Mouse (Mus musculus): Measurements from ENCODE around the gene Vmn1r208.
"Not testable (repeated sequence)": the region's sequence is repeated elsewhere in the genome, so short reads cannot be mapped to it uniquely, and the experiment has no call there.

GRCm38 (mm10) chr13:22729529-22729928, 47.7 kb downstream of the Vmn1r208 start, which contains the start of gene Vmn1r207-ps:
- not testable (repeated sequence) for TF ChIP-seq CTCF (IDR thresholded peaks at IDR 0.05; ENCODE audit: low read depth, low read length); TAL1 (conservative IDR thresholded peaks at IDR 0.05; ENCODE audit: low read depth, low read length); GATA1 (IDR thresholded peaks at IDR 0.05; ENCODE audit: borderline replicate concordance, low read length)

Data from G1E (cell line).